Mouse (Mus musculus): Measurements from ENCODE around the gene Gm9999.

DNA sequence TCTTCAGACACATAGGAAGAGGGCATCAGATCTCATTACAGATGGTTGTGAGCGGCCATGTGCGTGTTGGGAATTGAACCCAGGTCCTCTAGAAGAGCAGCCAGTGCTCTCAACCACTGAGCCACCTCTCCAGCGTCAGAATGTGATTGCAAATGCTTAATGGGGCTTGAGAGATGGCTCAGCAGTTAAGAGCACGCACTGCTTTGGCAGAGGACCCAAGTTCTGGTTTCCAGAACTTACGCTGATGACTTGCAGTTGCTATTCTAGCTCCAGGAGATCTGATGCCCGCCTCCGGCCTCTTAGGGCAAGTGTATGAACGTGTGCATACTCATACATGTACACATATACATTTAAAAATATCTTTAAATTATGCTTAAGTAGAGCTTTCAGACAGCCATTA is 52.0 kb downstream of the Gm9999 start:
- TF ChIP-seq CTCF (IDR thresholded peaks at IDR 0.05; ENCODE audit: low read depth, low read length) (no peak), GATA2 (IDR thresholded peaks at IDR 0.05; ENCODE audit: borderline replicate concordance, low read depth, low read length) (no peak), GATA1 (IDR thresholded peaks at IDR 0.05; ENCODE audit: borderline replicate concordance, low read length) (no peak)

Measured in G1E (cell line).